Mouse (Mus musculus) G1E (cell line): ENCODE data around the gene Mtus2.

Experiments used
- CTCF ChIP-seq: IDR thresholded peaks from 2 replicates; pipeline ENCODE4 v1.5.1; 2012; ENCODE audit warnings: low read depth, low read length, inconsistent platforms, mixed read lengths
- GATA1 ChIP-seq: IDR thresholded peaks from 2 replicates; pipeline ENCODE4 v1.6.1; 2012; ENCODE audit warnings: borderline replicate concordance, low read length, inconsistent platforms, mixed read lengths
- POLR2AphosphoS5 ChIP-seq: IDR thresholded peaks from 2 replicates; pipeline ENCODE4 v1.6.1; 2012; ENCODE audit warnings: low read depth, low read length, inconsistent platforms; ENCODE audit not compliant: insufficient replicate concordance

DNA sequence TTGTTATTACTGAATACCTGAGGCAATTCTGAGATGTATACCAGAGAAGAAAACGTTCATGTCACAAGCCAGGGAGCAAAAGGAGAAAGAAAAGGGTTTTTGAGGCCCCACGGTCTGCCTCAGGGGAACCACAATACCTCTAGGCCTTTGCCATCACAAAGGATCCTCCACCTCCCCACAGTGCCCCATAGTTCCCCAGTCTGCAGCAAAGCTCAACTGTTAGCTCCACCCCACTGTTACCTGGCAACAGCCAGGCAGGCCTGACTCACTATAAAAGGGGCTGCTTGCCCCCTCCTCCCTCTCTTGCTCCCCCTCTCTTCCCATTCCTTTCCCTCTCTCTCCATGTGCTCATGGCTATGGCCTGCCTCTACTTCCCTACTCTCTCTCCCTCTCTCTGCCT lies 282.6 kb downstream of the Mtus2 start:
- TF ChIP-seq CTCF (no peak), GATA1 (no peak), POLR2AphosphoS5 (no peak)
